Mouse (Mus musculus): ENCODE measurements around the gene Syt8.

The Syt8 gene

GRCm38 (mm10) chr7:142409603-142410002, 25.0 kb upstream of the Syt8 start:
- DNase-seq, result no peak

- no peak for DNase-seq
These were observed 21.4 kb upstream of the Syt8 start for GRCm38 (mm10) chr7:142413285-142413684.

GRCm38 (mm10) chr7:142415314-142415713, 19.3 kb upstream of the Syt8 start:
- DNase-seq, result no peak

GRCm38 (mm10) chr7:142416225-142416624, 18.4 kb upstream of the Syt8 start:
- DNase-seq, result no peak

GRCm38 (mm10) chr7:142418027-142418426, 16.6 kb upstream of the Syt8 start:
- no peak for DNase-seq

- no peak for DNase-seq
These were observed 16.0 kb upstream of the Syt8 start for GRCm38 (mm10) chr7:142418679-142419078.

- DNase-seq, result no peak
These were observed 14.8 kb upstream of the Syt8 start for GRCm38 (mm10) chr7:142419887-142420286.

GRCm38 (mm10) chr7:142421826-142422225, 12.8 kb upstream of the Syt8 start:
- DNase-seq, result no peak

GRCm38 (mm10) chr7:142425641-142426213, 8.9 kb upstream of the Syt8 start:
- peak in 1 of 2 experiments; percentile 26 for DNase-seq

GRCm38 (mm10) chr7:142428213-142428612, 6.4 kb upstream of the Syt8 start:
- DNase-seq, result no peak

GRCm38 (mm10) chr7:142430160-142430678, 4.4 kb upstream of the Syt8 start:
- no peak for DNase-seq

GRCm38 (mm10) chr7:142431106-142431505, 3.5 kb upstream of the Syt8 start:
- DNase-seq, result no peak

- DNase-seq, result no peak
These were observed 1.0 kb upstream of the Syt8 start for GRCm38 (mm10) chr7:142433623-142434022.

GRCm38 (mm10) chr7:142435524-142435923, 874 bp downstream of the Syt8 start:
- peak; percentile 45 to 66 for DNase-seq

- DNase-seq, result peak; percentile 37 to 59
These were observed 2.7 kb downstream of the Syt8 start for GRCm38 (mm10) chr7:142437324-142437723.

GRCm38 (mm10) chr7:142439966-142440365, 5.3 kb downstream of the Syt8 start:
- no peak for DNase-seq

- no peak for DNase-seq
These were observed 6.0 kb downstream of the Syt8 start for GRCm38 (mm10) chr7:142440657-142441114.

- DNase-seq, result no peak
These were observed 6.9 kb downstream of the Syt8 start, which contains the start of gene Tnni2 for GRCm38 (mm10) chr7:142441585-142441984. Tnni2 (plus strand) TSS chr7:142441808.

- DNase-seq, result no peak
These were observed 7.6 kb downstream of the Syt8 start for GRCm38 (mm10) chr7:142442081-142442907.

GRCm38 (mm10) chr7:142442908-142443420, 8.3 kb downstream of the Syt8 start:
- DNase-seq, result no peak

GRCm38 (mm10) chr7:142443474-142443873, 8.8 kb downstream of the Syt8 start:
- DNase-seq, result no peak

GRCm38 (mm10) chr7:142444171-142444570, 9.5 kb downstream of the Syt8 start:
- DNase-seq, result no peak

- DNase-seq, result no peak
These were observed 10.7 kb downstream of the Syt8 start for GRCm38 (mm10) chr7:142445324-142445723.

GRCm38 (mm10) chr7:142446264-142446663, 11.6 kb downstream of the Syt8 start:
- no peak for DNase-seq
